Mouse (Mus musculus) heart, postnatal 0 days (tissue): Measurements from ENCODE around the gene Cpm. TPM values are rescaled to one million over a fixed set of nuclear protein-coding genes. Genes with fewer than 3 reads are reported as not detected.

Source experiments
- ATAC-seq: fragments of 200-750 bp; cut with Nextera tagmentation; 2 replicates; pipeline ENCODE4 v1.8.0; 2017; ENCODE audit warnings: low read depth, moderate number of reproducible peaks, moderate library complexity; ENCODE audit not compliant: insufficient read depth
- DNase-seq: peaks from one replicate; pipeline ENCODE4 v3.0.0-alpha.2; 2016; ENCODE audit warnings: low spot score
- H3K27ac ChIP-seq: fragments of 300-500 bp; sonication (generic); 2 replicates; pipeline ENCODE4 v1.5.1; 2014; ENCODE audit warnings: low read depth, mild to moderate bottlenecking
- H3K27me3 ChIP-seq: fragments of 300-500 bp; sonication (generic); 2 replicates; pipeline ENCODE4 v1.6.1; 2014; ENCODE audit warnings: low read length, mixed read lengths; ENCODE audit not compliant: control insufficient read depth, insufficient read depth
- H3K36me3 ChIP-seq: fragments of 300-500 bp; sonication (generic); replicated peaks from 2 replicates; pipeline ENCODE4 v1.6.1; 2014; ENCODE audit warnings: low read length, mixed read lengths; ENCODE audit not compliant: control insufficient read depth, insufficient read depth
- H3K4me1 ChIP-seq: fragments of 300-500 bp; sonication (generic); 2 replicates; pipeline ENCODE4 v1.6.1; 2014; ENCODE audit warnings: antibody characterized with exemption; ENCODE audit not compliant: control insufficient read depth, insufficient read depth
- H3K4me2 ChIP-seq: fragments of 300-500 bp; sonication (generic); 2 replicates; pipeline ENCODE4 v1.6.1; 2014; ENCODE audit warnings: low read depth, mild to moderate bottlenecking, low read length, moderate library complexity
- H3K4me3 ChIP-seq: fragments of 300-500 bp; sonication (generic); 2 replicates; pipeline ENCODE4 v1.5.1; 2014; ENCODE audit warnings: low read depth, low read length
- H3K9ac ChIP-seq: fragments of 300-500 bp; sonication (generic); replicated peaks from 2 replicates; pipeline ENCODE4 v1.6.1; 2014; ENCODE audit warnings: low read depth, low read length, mixed read lengths
- H3K9me3 ChIP-seq: fragments of 300-500 bp; sonication (generic); replicated peaks from 2 replicates; pipeline ENCODE4 v1.6.1; 2016; ENCODE audit warnings: low read length; ENCODE audit not compliant: control insufficient read depth
- CTCF ChIP-seq: IDR thresholded peaks from 2 replicates; pipeline ENCODE4 v1.5.1; 2016; ENCODE audit warnings: antibody characterized with exemption, control low read depth, low read depth
- EP300 ChIP-seq: IDR thresholded peaks from 2 replicates; pipeline ENCODE4 v1.6.1; 2016; ENCODE audit warnings: antibody characterized with exemption, low read depth
- WGBS: fragments of 180-500 bp; shearing (Covaris S2); extraction: QIAGEN DNeasy Blood & Tissue Kit; methylation state at CpG from one replicate; pipeline ENCODE4 v1.1.7; 2014; 5-methylcytosine and 5-hydroxymethylcytosine counted together
- polyA plus RNA-seq: library from polyadenylated mRNA; unstranded; fragments of >200 nt; fragmentation: Nextera tagmentation; extraction: Ambion mirVana; gene quantifications from 2 replicates; pipeline ENCODE4 v1.2.1, GENCODE M21; 2015
- total RNA-seq: library from RNA; depleted of rRNA; stranded (reverse); fragments of >200 nt; gene quantifications from 2 replicates; pipeline ENCODE4 v1.2.3, GENCODE M21; 2014; ENCODE audit warnings: low replicate concordance

Gene Cpm
- total and polyA plus RNA-seq, 2 experiments from 2014 or later, result 0.53 to 2.0 TPM

GRCm38 (mm10) chr10:117718161-117719119 is 89.1 kb downstream of the Cpm start:
- H3K4me3 ChIP-seq, result no peak overlapping the region
- peak; percentile 21; the same call in 1 of the 2 replicates for ATAC-seq
- H3K27ac ChIP-seq, result peak overlapping the region; percentile 70
- peaks cover 10% of the 10 kb centered on the region for H3K4me1 ChIP-seq
- H3K36me3 ChIP-seq, result no peaks in the 10 kb centered on the region
- 47% methylated on average over 19 of the region's 19 CpGs for WGBS
- no peaks in the 10 kb centered on the region for H3K9me3 ChIP-seq
- TF ChIP-seq EP300 (no peak), CTCF (no peak)
- DNase-seq, result peak; percentile 26
- H3K27me3 ChIP-seq, result no peaks in the 10 kb centered on the region
- H3K9ac ChIP-seq, result 0 out of 2 replicates have a peak overlapping the region, but pooled peaks have one; percentile 7
- peak overlapping the region; percentile 18; the same call in 1 of the 2 replicates for H3K4me2 ChIP-seq

GRCm38 (mm10) chr10:117724136-117724718 is 94.9 kb downstream of the Cpm start:
- DNase-seq (no peak), ATAC-seq (no peak)
- Histone ChIP-seq H3K36me3 (no peaks in the 10 kb centered on the region), H3K4me2 (no peak overlapping the region), H3K27ac (no peak overlapping the region), H3K27me3 (no peaks in the 10 kb centered on the region), H3K9me3 (no peaks in the 10 kb centered on the region), H3K9ac (no peak overlapping the region), H3K4me1 (no peaks in the 10 kb centered on the region), H3K4me3 (no peak overlapping the region)
- WGBS, result 73% methylated on average over 5 of the region's 5 CpGs
- TF ChIP-seq EP300 (no peak), CTCF (no peak)

GRCm38 (mm10) chr10:117724804-117725361 is 95.6 kb downstream of the Cpm start:
- TF ChIP-seq EP300, result no peak
- TF ChIP-seq CTCF, result no peak
- Histone ChIP-seq H3K4me2 (no peak overlapping the region), H3K9ac (no peak overlapping the region), H3K27ac (no peak overlapping the region), H3K4me3 (no peak overlapping the region), H3K9me3 (no peaks in the 10 kb centered on the region), H3K4me1 (no peaks in the 10 kb centered on the region), H3K36me3 (no peaks in the 10 kb centered on the region), H3K27me3 (no peaks in the 10 kb centered on the region)
- no peak for ATAC-seq
- 93% methylated on average over 3 of the region's 3 CpGs for WGBS
- DNase-seq, result no peak

GRCm38 (mm10) chr10:117725671-117726070 is 96.4 kb downstream of the Cpm start:
- no peak overlapping the region for H3K4me3 ChIP-seq
- 66% methylated on average over 7 of the region's 7 CpGs for WGBS
- no peaks in the 10 kb centered on the region for H3K4me1 ChIP-seq
- no peaks in the 10 kb centered on the region for H3K36me3 ChIP-seq
- no peak overlapping the region for H3K9ac ChIP-seq
- no peak overlapping the region for H3K4me2 ChIP-seq
- DNase-seq (no peak), ATAC-seq (no peak)
- no peaks in the 10 kb centered on the region for H3K9me3 ChIP-seq
- H3K27me3 ChIP-seq, result no peaks in the 10 kb centered on the region
- no peak overlapping the region for H3K27ac ChIP-seq
- TF ChIP-seq EP300 (no peak), CTCF (no peak)

GRCm38 (mm10) chr10:117726350-117726749 is 97.0 kb downstream of the Cpm start:
- Histone ChIP-seq H3K9ac (no peak overlapping the region), H3K9me3 (no peaks in the 10 kb centered on the region), H3K27me3 (no peaks in the 10 kb centered on the region), H3K4me2 (no peak overlapping the region), H3K4me1 (no peaks in the 10 kb centered on the region), H3K36me3 (no peaks in the 10 kb centered on the region), H3K27ac (no peak overlapping the region), H3K4me3 (no peak overlapping the region)
- ATAC-seq (no peak), DNase-seq (no peak)
- TF ChIP-seq EP300, result no peak
- WGBS, result 89% methylated on average over 4 of the region's 4 CpGs
